Mouse (Mus musculus) stomach, postnatal 0 days (tissue): ENCODE results near the gene Fam25c. TPM values are rescaled to one million over a fixed set of nuclear protein-coding genes. Genes with fewer than 3 reads are reported as not detected.

Source experiments
- ATAC-seq: fragments of 200-750 bp; cut with Nextera tagmentation; 2 replicates; pipeline ENCODE4 v1.8.0; 2017; ENCODE audit not compliant: low FRiP score, low TSS enrichment
- DNase-seq: peaks from one replicate; pipeline ENCODE4 v3.0.0-alpha.2; 2016; ENCODE audit warnings: low spot score
- H3K27ac ChIP-seq: fragments of 300-500 bp; sonication (generic); replicated peaks from 2 replicates; pipeline ENCODE4 v1.5.1; 2014; ENCODE audit warnings: mild to moderate bottlenecking, control low read depth
- H3K27me3 ChIP-seq: fragments of 300-500 bp; sonication (generic); 2 replicates; pipeline ENCODE4 v1.6.1; 2014; ENCODE audit warnings: low read length; ENCODE audit not compliant: control insufficient read depth, insufficient read depth
- H3K36me3 ChIP-seq: fragments of 300-500 bp; sonication (generic); 2 replicates; pipeline ENCODE4 v1.6.1; 2014; ENCODE audit warnings: low read length, mixed read lengths; ENCODE audit not compliant: control insufficient read depth, insufficient read depth
- H3K4me1 ChIP-seq: fragments of 300-500 bp; sonication (generic); replicated peaks from 2 replicates; pipeline ENCODE4 v1.6.1; 2014; ENCODE audit warnings: antibody characterized with exemption; ENCODE audit not compliant: control insufficient read depth, insufficient read depth
- H3K4me2 ChIP-seq: fragments of 300-500 bp; sonication (generic); replicated peaks from 2 replicates; pipeline ENCODE4 v1.6.1; 2014; ENCODE audit warnings: low read depth, mild to moderate bottlenecking, control low read depth, moderate library complexity
- H3K4me3 ChIP-seq: fragments of 300-500 bp; sonication (generic); 2 replicates; pipeline ENCODE4 v1.5.1; 2014; ENCODE audit warnings: low read depth, low read length, control low read depth
- H3K9ac ChIP-seq: fragments of 300-500 bp; sonication (generic); 2 replicates; pipeline ENCODE4 v1.6.1; 2014; ENCODE audit warnings: mild to moderate bottlenecking, low read length, control low read depth, mixed read lengths
- H3K9me3 ChIP-seq: fragments of 300-500 bp; sonication (generic); 2 replicates; pipeline ENCODE4 v1.6.1; 2016; ENCODE audit warnings: low read length; ENCODE audit not compliant: control insufficient read depth
- CTCF ChIP-seq: IDR thresholded peaks from 2 replicates; pipeline ENCODE4 v1.5.1; 2016; ENCODE audit warnings: antibody characterized with exemption, low read depth, mild to moderate bottlenecking, moderate library complexity
- EP300 ChIP-seq: optimal IDR thresholded peaks from 2 replicates; pipeline ENCODE3; 2016; ENCODE audit warnings: antibody characterized with exemption
- WGBS: fragments of 180-500 bp; shearing (Covaris S2); extraction: QIAGEN DNeasy Blood & Tissue Kit; methylation state at CpG from one replicate; pipeline ENCODE4 v1.1.7; 2014; 5-methylcytosine and 5-hydroxymethylcytosine counted together
- polyA plus RNA-seq: library from polyadenylated mRNA; unstranded; fragments of >200 nt; fragmentation: Nextera tagmentation; extraction: Ambion mirVana; gene quantifications from 2 replicates; pipeline ENCODE4 v1.2.1, GENCODE M21; 2015

Gene Fam25c
- polyA plus RNA-seq, 1 experiment from 2014 or later: 793 TPM

DNA sequence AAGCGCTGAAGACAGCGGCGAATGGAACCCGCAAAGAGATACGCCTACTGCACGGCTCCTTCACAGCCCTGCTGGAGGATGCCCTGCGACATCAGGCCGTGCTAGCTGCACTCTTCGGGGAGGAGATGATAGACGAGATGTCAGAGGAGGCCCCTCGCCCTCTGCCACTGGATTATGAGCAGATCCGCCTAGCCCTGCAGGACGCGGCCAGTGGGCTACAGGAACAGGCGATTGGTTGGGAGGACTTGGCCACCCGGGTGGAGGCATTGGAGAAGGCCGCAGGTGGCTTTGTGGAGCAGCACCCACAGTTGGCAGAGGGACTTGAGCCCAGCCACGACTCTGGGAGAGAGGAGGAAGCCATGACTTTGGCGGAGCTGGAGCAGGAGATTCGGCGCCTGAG is 43.7 kb upstream of the Fam25c start:
- ATAC-seq: no peak
- Histone ChIP-seq H3K36me3 (peaks cover 4% of the 10 kb centered on the region; the same call in 1 of the 2 replicates), H3K27me3 (no peaks in the 10 kb centered on the region), H3K4me1 (no peaks in the 10 kb centered on the region), H3K27ac (no peak overlapping the region), H3K9ac (no peak overlapping the region), H3K9me3 (no peaks in the 10 kb centered on the region), H3K4me2 (no peak overlapping the region), H3K4me3 (no peak overlapping the region)
- WGBS: 86% methylated on average over 21 of the region's 21 CpGs
- TF ChIP-seq CTCF (no peak), EP300 (no peak)
- no peak for DNase-seq

DNA sequence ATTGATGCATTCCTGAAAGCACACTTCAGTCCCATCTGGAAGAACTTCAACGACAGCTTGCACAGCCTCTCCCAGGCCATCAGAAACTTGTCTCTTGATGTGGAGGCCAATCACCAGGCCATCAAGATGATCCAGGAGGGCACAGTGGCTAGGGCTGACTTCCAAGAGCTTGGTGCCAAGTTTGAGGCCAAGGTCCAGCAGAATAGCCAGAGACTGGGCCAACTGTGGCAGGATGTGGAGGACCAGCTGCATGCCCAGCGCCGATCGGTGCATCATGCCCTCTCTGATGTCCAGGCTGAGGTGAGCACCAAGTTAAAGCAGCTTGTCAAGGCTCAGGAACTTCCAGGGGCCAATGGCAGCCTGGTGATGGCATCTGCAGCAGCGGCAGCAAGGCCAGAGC is 42.6 kb upstream of the Fam25c start:
- Histone ChIP-seq H3K9me3 (no peaks in the 10 kb centered on the region), H3K9ac (no peak overlapping the region), H3K36me3 (peaks cover 4% of the 10 kb centered on the region; the same call in 1 of the 2 replicates), H3K4me3 (no peak overlapping the region), H3K27me3 (no peaks in the 10 kb centered on the region), H3K27ac (no peak overlapping the region), H3K4me1 (no peaks in the 10 kb centered on the region), H3K4me2 (no peak overlapping the region)
- WGBS: 89% methylated on average over 5 of the region's 5 CpGs
- TF ChIP-seq EP300: no peak
- TF ChIP-seq CTCF: no peak
- DNase-seq (peak; percentile 12), ATAC-seq (no peak)

DNA sequence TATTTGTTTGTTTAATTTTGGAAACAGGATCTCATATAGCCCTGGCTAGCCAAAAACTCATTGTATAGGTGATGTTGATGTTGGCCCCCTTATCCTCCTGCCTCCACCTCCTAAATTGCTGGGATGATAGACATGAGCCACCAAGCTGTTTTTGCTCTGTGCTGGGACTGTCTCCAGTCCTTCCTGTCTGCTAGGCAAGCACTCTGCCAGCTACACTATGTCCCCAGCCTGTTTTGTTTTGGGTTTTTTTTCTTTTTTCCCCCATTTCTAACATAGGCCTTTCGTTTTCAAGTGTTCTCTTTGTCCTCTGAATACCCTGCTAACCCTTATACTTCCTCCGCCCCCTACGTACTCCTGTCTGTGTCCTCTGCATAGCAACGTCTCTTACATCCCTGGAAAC is 38.1 kb upstream of the Fam25c start:
- TF ChIP-seq EP300 (no peak), CTCF (no peak)
- no peak for DNase-seq
- ATAC-seq: no peak

DNA sequence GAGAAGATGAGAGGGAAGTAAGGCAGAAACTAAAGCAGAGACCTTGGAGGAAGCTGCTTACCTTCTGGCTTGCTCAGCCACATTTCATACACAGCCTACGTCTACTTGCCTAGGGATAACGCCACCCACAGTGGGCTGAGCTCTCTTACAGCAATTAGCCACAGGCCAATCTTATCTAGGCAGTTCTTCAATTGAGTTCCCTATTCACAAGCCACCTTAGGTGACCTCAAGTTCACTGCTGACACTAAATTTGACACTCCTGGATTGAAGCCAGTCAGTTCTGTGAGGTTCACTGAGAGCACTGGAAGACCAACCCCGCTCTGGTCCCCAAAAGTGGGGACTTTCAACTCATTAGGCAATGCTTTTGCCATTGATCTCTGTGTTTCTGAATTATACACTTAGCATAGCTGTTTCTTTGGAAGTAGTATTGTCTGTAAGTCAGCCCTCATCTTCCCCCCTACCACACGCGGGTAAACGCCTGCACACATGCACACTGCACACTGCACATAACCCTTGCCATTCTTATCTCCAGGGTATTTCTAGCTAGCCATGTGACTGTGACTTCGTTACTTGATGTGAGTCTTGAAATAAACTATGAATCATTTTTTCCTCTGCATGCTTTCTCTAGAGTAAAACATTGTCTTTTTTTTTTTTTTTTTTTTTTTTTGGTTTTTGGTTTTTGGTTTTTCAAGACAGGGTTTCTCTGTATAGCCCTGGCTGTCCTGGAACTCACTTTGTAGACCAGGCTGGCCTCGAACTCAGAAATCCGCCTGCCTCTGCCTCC is 27.9 kb upstream of the Fam25c start:
- TF ChIP-seq EP300 (no peak), CTCF (no peak)
- H3K4me2 ChIP-seq: no peak overlapping the region
- no peaks in the 10 kb centered on the region for H3K36me3 ChIP-seq
- no peak overlapping the region for H3K27ac ChIP-seq
- WGBS: 90% methylated on average over 8 of the region's 9 CpGs
- no peaks in the 10 kb centered on the region for H3K9me3 ChIP-seq
- no peaks in the 10 kb centered on the region for H3K4me1 ChIP-seq
- DNase-seq (no peak), ATAC-seq (no peak)
- H3K4me3 ChIP-seq: no peak overlapping the region
- no peaks in the 10 kb centered on the region for H3K27me3 ChIP-seq
- no peak overlapping the region for H3K9ac ChIP-seq

More for the DNA sequence above, 38.1 kb upstream of the Fam25c start:
- Histone ChIP-seq H3K4me3 (no peak overlapping the region), H3K27ac (no peak overlapping the region), H3K36me3 (no peaks in the 10 kb centered on the region), H3K9me3 (no peaks in the 10 kb centered on the region), H3K4me2 (no peak overlapping the region), H3K4me1 (no peaks in the 10 kb centered on the region), H3K27me3 (no peaks in the 10 kb centered on the region), H3K9ac (no peak overlapping the region)
- 67% methylated on average over 4 of the region's 4 CpGs for WGBS

DNA sequence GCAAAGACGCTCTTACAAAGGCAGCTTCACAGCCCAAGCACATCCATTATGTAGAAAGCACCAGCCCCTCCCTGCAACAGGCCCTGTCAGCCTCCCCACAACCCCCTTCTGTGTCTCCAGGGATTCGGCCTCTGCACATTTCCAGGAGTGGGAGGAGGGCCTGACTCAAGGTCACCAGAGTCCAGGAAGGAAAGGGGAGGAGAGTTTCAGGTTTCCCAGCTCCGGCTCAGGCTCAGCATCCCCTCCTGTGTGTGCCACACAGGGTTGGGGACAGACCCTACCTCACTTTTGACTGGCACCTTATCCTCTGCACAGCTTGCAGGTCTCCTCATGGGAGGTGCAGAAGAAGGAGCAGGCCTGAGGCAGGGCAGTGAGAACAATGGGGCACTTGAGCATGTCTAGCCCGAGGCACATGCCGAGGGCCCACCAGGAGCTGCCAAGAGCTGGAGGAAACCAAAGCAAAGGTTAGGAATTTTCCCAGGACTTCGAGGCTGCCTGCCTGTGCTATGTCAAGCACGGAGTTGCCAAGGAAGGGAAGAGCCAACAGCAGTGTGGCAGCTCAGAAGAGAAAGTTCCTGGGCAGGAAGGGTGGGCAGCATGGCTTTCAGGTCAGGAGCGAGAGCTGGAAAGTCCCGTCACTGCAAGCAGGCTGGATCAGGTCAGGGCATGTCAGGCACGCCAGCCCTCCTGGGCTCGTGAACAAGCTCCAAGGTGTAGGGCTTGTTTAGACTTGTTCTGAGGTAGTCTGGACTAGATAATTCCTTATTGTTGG is 23.5 kb upstream of the Fam25c start:
- Histone ChIP-seq H3K4me2 (no peak overlapping the region), H3K4me3 (no peak overlapping the region), H3K9me3 (no peaks in the 10 kb centered on the region), H3K4me1 (no peaks in the 10 kb centered on the region), H3K9ac (no peak overlapping the region), H3K27ac (peak overlapping the region; percentile 67), H3K27me3 (no peaks in the 10 kb centered on the region), H3K36me3 (no peaks in the 10 kb centered on the region)
- 35% methylated on average over 11 of the region's 11 CpGs for WGBS
- TF ChIP-seq EP300 (no peak), CTCF (no peak)
- DNase-seq: no peak
- peak; percentile 42; the same call in 1 of the 2 replicates for ATAC-seq

DNA sequence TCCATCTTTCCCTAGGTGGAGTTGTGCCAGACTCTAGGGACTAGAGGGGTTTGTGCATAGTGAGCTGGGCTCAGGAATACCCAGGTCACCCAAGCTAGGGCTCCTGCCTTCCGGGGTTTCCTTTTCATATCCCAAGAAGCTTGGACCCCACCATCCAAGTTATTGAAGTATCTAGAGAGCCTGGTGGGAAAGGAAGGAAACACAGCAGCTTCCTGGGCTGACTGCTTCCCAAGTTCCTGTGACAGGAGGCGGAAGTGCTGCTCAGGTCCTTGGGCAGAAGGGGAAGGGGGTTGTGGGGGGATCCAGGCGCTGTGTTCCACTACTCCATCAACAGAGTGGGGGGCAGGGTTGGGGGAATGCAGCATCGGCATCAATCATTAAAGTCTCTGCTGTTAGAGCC is 21.9 kb upstream of the Fam25c start:
- no peaks in the 10 kb centered on the region for H3K27me3 ChIP-seq
- H3K4me1 ChIP-seq: no peaks in the 10 kb centered on the region
- no peak overlapping the region for H3K9ac ChIP-seq
- whole genome bisulfite sequencing: 77% methylated on average over 4 of the region's 4 CpGs
- DNase-seq: no peak
- no peak for ATAC-seq
- H3K4me2 ChIP-seq: peak overlapping the region; percentile 25; the same call in 1 of the 2 replicates
- no peak for TF ChIP-seq CTCF
- TF ChIP-seq EP300: no peak
- no peaks in the 10 kb centered on the region for H3K9me3 ChIP-seq
- H3K4me3 ChIP-seq: no peak overlapping the region
- no peaks in the 10 kb centered on the region for H3K36me3 ChIP-seq
- no peak overlapping the region for H3K27ac ChIP-seq
